Mouse (Mus musculus) CH12.LX (cell line): Measurements from ENCODE around the gene Ankrd28. TPM values are rescaled to one million over a fixed set of nuclear protein-coding genes. Genes with fewer than 3 reads are reported as not detected.

ENCODE experiments used
- DNase-seq: peaks from one replicate; pipeline ENCODE4 v3.0.0-alpha.2; 2013; ENCODE audit errors: extremely low read depth
- H3K27ac ChIP-seq: 2 replicates; pipeline ENCODE4 v1.5.1; 2012; ENCODE audit warnings: low read depth, mild to moderate bottlenecking, control low read depth, moderate library complexity; ENCODE audit not compliant: insufficient read depth
- H3K27me3 ChIP-seq: replicated peaks from 2 replicates; pipeline ENCODE3; 2012; ENCODE audit warnings: inconsistent platforms
- H3K36me3 ChIP-seq, 2 experiments: replicated peaks in 1 of 2; 2 replicates each; pipeline versions ENCODE3 to v1.6.1; 2012; ENCODE audit warnings: inconsistent platforms in 1 of 2, low read length in 1 of 2, mild to moderate bottlenecking in 1 of 2, mixed read lengths in 1 of 2, moderate library complexity in 1 of 2; ENCODE audit not compliant: control insufficient read depth in 1 of 2, insufficient read depth in 1 of 2
- H3K4me1 ChIP-seq, 2 experiments: 2 replicates each; pipeline ENCODE4 v1.6.1; 2012; ENCODE audit warnings: inconsistent platforms in 1 of 2, moderate library complexity in 1 of 2; ENCODE audit not compliant: insufficient read depth in 2 of 2, control insufficient read depth in 1 of 2
- H3K4me2 ChIP-seq: 2 replicates; pipeline ENCODE4 v1.6.1; 2012; ENCODE audit warnings: low read depth, mild to moderate bottlenecking, control low read depth; ENCODE audit not compliant: poor library complexity, insufficient read depth, severe bottlenecking
- H3K4me3 ChIP-seq, 3 experiments: fragments of 150-350 bp in 1 of 3; sonication (generic) in 1 of 3; replicated peaks in 1 of 3; 2 replicates each; pipeline versions ENCODE3 to v1.5.1; 2011 to 2012; ENCODE audit warnings: low read depth in 2 of 3, low read length in 2 of 3, mild to moderate bottlenecking in 2 of 3, moderate library complexity in 2 of 3, control low read depth in 1 of 3, improper control_type of control experiment in 1 of 3, inconsistent platforms in 1 of 3, mixed read lengths in 1 of 3; ENCODE audit not compliant: poor library complexity in 1 of 3
- H3K79me2 ChIP-seq: replicated peaks from 2 replicates; pipeline ENCODE4 v1.6.1; 2012; ENCODE audit warnings: mild to moderate bottlenecking, moderate library complexity; ENCODE audit not compliant: control insufficient read depth, poor library complexity, insufficient read depth, severe bottlenecking; ENCODE audit errors: extremely low read depth
- H3K9ac ChIP-seq: 2 replicates; pipeline ENCODE4 v1.6.1; 2012; ENCODE audit warnings: low read depth, mild to moderate bottlenecking, control low read depth, moderate library complexity; ENCODE audit not compliant: insufficient read depth
- H3K9me3 ChIP-seq: replicated peaks from 2 replicates; pipeline ENCODE3; 2012; ENCODE audit warnings: low read length, inconsistent platforms, mixed read lengths
- BHLHE40 ChIP-seq: IDR thresholded peaks from 2 replicates; pipeline ENCODE4 v1.6.1; 2011; ENCODE audit warnings: mild to moderate bottlenecking, low read depth, low read length, improper control_type of control experiment
- CHD2 ChIP-seq: IDR thresholded peaks from 2 replicates; pipeline ENCODE4 v1.6.1; 2011; ENCODE audit warnings: low read length, improper control_type of control experiment
- EP300 ChIP-seq: IDR thresholded peaks from 2 replicates; pipeline ENCODE4 v1.6.1; 2011; ENCODE audit warnings: low read length, improper control_type of control experiment
- ETS1 ChIP-seq: conservative IDR thresholded peaks from 2 replicates; pipeline ENCODE4 v1.6.1; 2012; ENCODE audit warnings: low read depth, mild to moderate bottlenecking, inconsistent platforms, low read length, improper control_type of control experiment, moderate library complexity
- GABPA ChIP-seq: IDR thresholded peaks from 2 replicates; pipeline ENCODE4 v1.6.1; 2012; ENCODE audit warnings: low read depth, low read length, improper control_type of control experiment, inconsistent platforms; ENCODE audit not compliant: insufficient replicate concordance
- HCFC1 ChIP-seq: IDR thresholded peaks from 2 replicates; pipeline ENCODE4 v1.6.1; 2012; ENCODE audit warnings: low read depth, mild to moderate bottlenecking, inconsistent platforms, low read length, improper control_type of control experiment
- IRF4 ChIP-seq: IDR thresholded peaks from 2 replicates; pipeline ENCODE4 v1.6.1; 2014; ENCODE audit warnings: low read depth, mild to moderate bottlenecking, inconsistent platforms, low read length, improper control_type of control experiment
- JUND ChIP-seq: conservative IDR thresholded peaks from 2 replicates; pipeline ENCODE4 v1.6.1; 2011; ENCODE audit warnings: low read depth, low read length, improper control_type of control experiment
- KAT2A ChIP-seq: IDR thresholded peaks from 2 replicates; pipeline ENCODE4 v1.6.1; 2012; ENCODE audit warnings: low read length, improper control_type of control experiment, inconsistent platforms; ENCODE audit not compliant: insufficient replicate concordance
- MAFK ChIP-seq: IDR thresholded peaks from 2 replicates; pipeline ENCODE4 v1.6.1; 2011; ENCODE audit warnings: low read length, improper control_type of control experiment; ENCODE audit not compliant: insufficient replicate concordance
- MEF2A ChIP-seq: IDR thresholded peaks from 2 replicates; pipeline ENCODE4 v1.6.1; 2014; ENCODE audit warnings: low read depth, mild to moderate bottlenecking, inconsistent platforms, low read length, improper control_type of control experiment, borderline replicate concordance
- MXI1 ChIP-seq: IDR thresholded peaks from 2 replicates; pipeline ENCODE4 v1.6.1; 2011; ENCODE audit warnings: mild to moderate bottlenecking, low read depth, low read length, improper control_type of control experiment
- NRF1 ChIP-seq: IDR thresholded peaks from 2 replicates; pipeline ENCODE4 v1.6.1; 2014; ENCODE audit warnings: low read depth, mild to moderate bottlenecking, inconsistent platforms, low read length, improper control_type of control experiment, moderate library complexity
- PAX5 ChIP-seq: IDR thresholded peaks from 2 replicates; pipeline ENCODE4 v1.6.1; 2012; ENCODE audit warnings: low read length, inconsistent platforms, mixed read lengths
- POLR2AphosphoS2 ChIP-seq: IDR thresholded peaks from 2 replicates; pipeline ENCODE4 v1.6.1; 2011; ENCODE audit warnings: low read depth, low read length, improper control_type of control experiment
- RAD21 ChIP-seq: IDR thresholded peaks from 2 replicates; pipeline ENCODE4 v1.6.1; 2011; ENCODE audit warnings: low read depth, mild to moderate bottlenecking, low read length, improper control_type of control experiment, moderate library complexity
- RCOR1 ChIP-seq: conservative IDR thresholded peaks from 2 replicates; pipeline ENCODE4 v1.6.1; 2012; ENCODE audit warnings: low read depth, mild to moderate bottlenecking, inconsistent platforms, low read length, improper control_type of control experiment
- SIN3A ChIP-seq: IDR thresholded peaks from 2 replicates; pipeline ENCODE4 v1.6.1; 2012; ENCODE audit warnings: low read length, improper control_type of control experiment, inconsistent platforms
- SMC3 ChIP-seq: IDR thresholded peaks from 2 replicates; pipeline ENCODE4 v1.6.1; 2011; ENCODE audit warnings: low read depth, low read length, improper control_type of control experiment
- TBP ChIP-seq: conservative IDR thresholded peaks from 2 replicates; pipeline ENCODE4 v1.6.1; 2011; ENCODE audit warnings: low read depth, low read length, improper control_type of control experiment
- USF1 ChIP-seq: IDR thresholded peaks from 2 replicates; pipeline ENCODE4 v1.6.1; 2014; ENCODE audit warnings: low read depth, mild to moderate bottlenecking, inconsistent platforms, low read length, improper control_type of control experiment
- ZNF384 ChIP-seq: IDR thresholded peaks from 2 replicates; pipeline ENCODE4 v1.6.1; 2012; ENCODE audit warnings: low read depth, low read length, improper control_type of control experiment, inconsistent platforms
- dilution Hi-C: fragments of 300-500 bp; cut with MboI; formaldehyde crosslinking; loops from 2 replicates; pipeline ENCODE4 v1.14.3; 2020; ENCODE audit warnings: low sequenced_read_pairs; ENCODE audit not compliant: extremely low pct_unique_long_range_greater_than_20kb, extremely low pct_ligation_motif_present
- in situ Hi-C: fragments of 300-500 bp; cut with MboI; formaldehyde crosslinking; loops from 3 replicates; pipeline ENCODE4 v1.14.3; 2019; ENCODE audit warnings: low sequenced_read_pairs, low pct_ligation_motif_present, low pct_unique_long_range_greater_than_20kb, mixed read lengths
- polyA plus RNA-seq: library from polyadenylated mRNA; unstranded; fragments of >175 nt; gene quantifications from 2 replicates; pipeline ENCODE4 v1.2.1, GENCODE M21; 2012; ENCODE audit warnings: low read depth; ENCODE audit not compliant: insufficient read length
- total RNA-seq, 2 experiments: library from RNA; depleted of rRNA; stranded (reverse); fragments of 300-350 nt in 1 of 2; fragments of >200 nt in 1 of 2; gene quantifications; 2 replicates each; pipeline ENCODE4 v1.2.3; 2012 to 2014

Gene Ankrd28
- total and polyA plus RNA-seq, 3 experiments: 7.3 to 15.0 (median 14.9) TPM

GRCm38 (mm10) chr14:31681291-31681690 is 149.2 kb downstream of the Ankrd28 start:
- in situ Hi-C loops: no loop called here
- H3K79me2 ChIP-seq: no peaks in the 10 kb centered on the region
- no peaks in the 10 kb centered on the region for H3K36me3 ChIP-seq
- dilution Hi-C loops: no loop called here
- no peaks in the 10 kb centered on the region for H3K27me3 ChIP-seq
- TF ChIP-seq MAFK (no peak), KAT2A (no peak), JUND (no peak), PAX5 (no peak), MXI1 (no peak), CHD2 (no peak), SMC3 (no peak)
- H3K27ac ChIP-seq: no peak overlapping the region
- no peak overlapping the region for H3K9ac ChIP-seq
- H3K9me3 ChIP-seq: no peaks in the 10 kb centered on the region
- H3K4me2 ChIP-seq: no peak overlapping the region
- peaks cover 24 to 56% of the 10 kb centered on the region in 2 experiments for H3K4me1 ChIP-seq
- DNase-seq: no peak
- H3K4me3 ChIP-seq: no peak overlapping the region

DNA sequence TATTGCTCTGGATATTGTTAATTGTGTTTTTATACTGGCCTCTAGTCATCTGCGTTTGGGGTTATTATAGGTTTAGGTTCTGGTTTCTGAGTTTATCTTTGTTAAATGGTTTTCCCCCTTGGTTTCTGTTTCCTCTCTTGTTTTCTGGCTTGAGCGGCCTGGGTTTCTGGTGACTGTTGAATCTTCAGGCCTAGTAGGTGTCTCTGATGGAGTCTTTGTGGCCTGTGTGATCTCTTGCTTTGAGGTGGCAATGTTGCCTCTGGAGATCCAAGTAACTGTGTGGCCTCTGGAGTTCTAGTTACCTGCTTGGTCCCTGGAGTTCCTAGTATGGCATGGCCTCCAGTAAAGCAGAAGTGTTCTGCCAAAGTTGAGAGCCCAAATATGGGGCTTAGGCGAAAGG is 149.8 kb downstream of the Ankrd28 start:
- dilution Hi-C loops: no loop called here
- no peaks in the 10 kb centered on the region for H3K9me3 ChIP-seq
- no peak for DNase-seq
- H3K4me3 ChIP-seq: no peak overlapping the region
- no peaks in the 10 kb centered on the region for H3K27me3 ChIP-seq
- H3K4me2 ChIP-seq: peak overlapping the region; percentile 53; the same call in 1 of the 2 replicates
- H3K4me1 ChIP-seq: peaks cover 21 to 51% of the 10 kb centered on the region in 2 experiments
- no peaks in the 10 kb centered on the region for H3K79me2 ChIP-seq
- no peak overlapping the region; the same call in 1 of the 2 replicates for H3K9ac ChIP-seq
- H3K27ac ChIP-seq: no peak overlapping the region; the same call in 1 of the 2 replicates
- no peak for TF ChIP-seq KAT2A
- no peak for TF ChIP-seq ETS1
- no peak for TF ChIP-seq BHLHE40
- no peak for TF ChIP-seq ZNF384
- TF ChIP-seq RCOR1: no peak
- no peak for TF ChIP-seq MXI1
- TF ChIP-seq PAX5: no peak
- TF ChIP-seq USF1: no peak
- TF ChIP-seq POLR2AphosphoS2: no peak
- 0 out of 2 replicates have a peak, but pooled peaks have one; percentile 34 for TF ChIP-seq SIN3A
- peak; percentile 63; the same call in 1 of the 2 replicates for TF ChIP-seq IRF4
- no peak for TF ChIP-seq GABPA
- TF ChIP-seq RAD21: no peak
- no peak for TF ChIP-seq HCFC1
- TF ChIP-seq EP300: peak; percentile 37; the same call in 1 of the 2 replicates
- no peak for TF ChIP-seq MAFK
- no peak for TF ChIP-seq TBP
- TF ChIP-seq MEF2A: peak; percentile 16; the same call in 1 of the 2 replicates
- no peak for TF ChIP-seq SMC3
- no peak for TF ChIP-seq NRF1
- in situ Hi-C loops: no loop called here
- H3K36me3 ChIP-seq: no peaks in the 10 kb centered on the region
